Mouse (Mus musculus) liver, embryonic 12.5 days (tissue): ENCODE measurements at regions not wholly inside any gene's neighbourhood (a gene's known extent, or its start where the extent isn't known, plus 50 kb on each side); places are given as distances from the start of the nearest gene placed in this dataset.

Experiments
- ATAC-seq: fragments of 200-750 bp; cut with Nextera tagmentation; 2 replicates; pipeline ENCODE4 v1.8.0; 2017; ENCODE audit warnings: moderate number of reproducible peaks, mild to moderate bottlenecking, moderate library complexity
- H3K27ac ChIP-seq: fragments of 300-500 bp; sonication (generic); 2 replicates; pipeline ENCODE4 v1.5.1; 2016; ENCODE audit warnings: mild to moderate bottlenecking
- H3K27me3 ChIP-seq: fragments of 300-500 bp; sonication (generic); replicated peaks from 2 replicates; pipeline ENCODE4 v1.6.1; 2016; ENCODE audit warnings: mild to moderate bottlenecking, moderate library complexity
- H3K36me3 ChIP-seq: fragments of 300-500 bp; sonication (generic); 2 replicates; pipeline ENCODE4 v1.6.1; 2016; ENCODE audit warnings: mild to moderate bottlenecking, moderate library complexity
- H3K4me1 ChIP-seq: fragments of 300-500 bp; sonication (generic); 2 replicates; pipeline ENCODE4 v1.6.1; 2016
- H3K4me2 ChIP-seq: fragments of 300-500 bp; sonication (generic); 2 replicates; pipeline ENCODE4 v1.6.1; 2016; ENCODE audit warnings: mild to moderate bottlenecking, moderate library complexity
- H3K4me3 ChIP-seq: fragments of 300-500 bp; sonication (generic); 2 replicates; pipeline ENCODE4 v1.5.1; 2016; ENCODE audit warnings: mild to moderate bottlenecking, moderate library complexity
- H3K9ac ChIP-seq: fragments of 300-500 bp; sonication (generic); 2 replicates; pipeline ENCODE4 v1.6.1; 2016; ENCODE audit warnings: mild to moderate bottlenecking, moderate library complexity
- H3K9me3 ChIP-seq: fragments of 300-500 bp; sonication (generic); replicated peaks from 2 replicates; pipeline ENCODE4 v1.6.1; 2016; ENCODE audit warnings: mild to moderate bottlenecking, moderate library complexity
- WGBS: fragments of 180-500 bp; shearing (Covaris S2); methylation state at CpG from one replicate; pipeline ENCODE4 v1.1.7; 2016; ENCODE audit not compliant: insufficient replicate concordance; 5-methylcytosine and 5-hydroxymethylcytosine counted together

- ATAC-seq = 0 out of 2 replicates have a peak, but pooled peaks have one; percentile 24
- Histone ChIP-seq H3K4me1 (no peaks in the 10 kb centered on the region), H3K9me3 (no peaks in the 10 kb centered on the region), H3K4me3 (no peak overlapping the region), H3K27ac (no peak overlapping the region), H3K27me3 (no peaks in the 10 kb centered on the region), H3K36me3 (no peaks in the 10 kb centered on the region), H3K9ac (no peak overlapping the region), H3K4me2 (no peak overlapping the region)
- 37% methylated on average over 2 of the region's 2 CpGs for WGBS
Observed at GRCm38 (mm10) chr2:124920265-124920664, 147.7 kb upstream of the Slc24a5 start.

- no peaks in the 10 kb centered on the region for H3K4me1 ChIP-seq
- no peaks in the 10 kb centered on the region for H3K36me3 ChIP-seq
- H3K9ac ChIP-seq = no peak overlapping the region
- H3K27me3 ChIP-seq = no peaks in the 10 kb centered on the region
- ATAC-seq = no peak
- H3K27ac ChIP-seq = no peak overlapping the region
- no peak overlapping the region for H3K4me3 ChIP-seq
- H3K4me2 ChIP-seq = no peak overlapping the region
- WGBS = 78% methylated on average over 10 of the region's 10 CpGs
- H3K9me3 ChIP-seq = no peaks in the 10 kb centered on the region
Observed at GRCm38 (mm10) chr2:124927882-124928758, 139.8 kb upstream of the Slc24a5 start.

GRCm38 (mm10) chr2:124928759-124929113, 139.2 kb upstream of the Slc24a5 start:
- H3K4me2 ChIP-seq = no peak overlapping the region
- H3K4me3 ChIP-seq = no peak overlapping the region
- 61% methylated on average over 5 of the region's 5 CpGs for WGBS
- H3K27ac ChIP-seq = no peak overlapping the region
- no peak for ATAC-seq
- no peak overlapping the region for H3K9ac ChIP-seq
- H3K9me3 ChIP-seq = no peaks in the 10 kb centered on the region
- no peaks in the 10 kb centered on the region for H3K27me3 ChIP-seq
- no peaks in the 10 kb centered on the region for H3K36me3 ChIP-seq
- no peaks in the 10 kb centered on the region for H3K4me1 ChIP-seq

GRCm38 (mm10) chr2:124930719-124931118, 137.2 kb upstream of the Slc24a5 start:
- Histone ChIP-seq H3K4me2 (no peak overlapping the region), H3K9ac (no peak overlapping the region), H3K9me3 (no peaks in the 10 kb centered on the region), H3K36me3 (no peaks in the 10 kb centered on the region), H3K4me1 (no peaks in the 10 kb centered on the region), H3K4me3 (no peak overlapping the region), H3K27me3 (no peaks in the 10 kb centered on the region), H3K27ac (no peak overlapping the region)
- ATAC-seq = no peak
- WGBS = 62% methylated on average over 7 of the region's 7 CpGs

GRCm38 (mm10) chr2:124932566-124932965, 135.4 kb upstream of the Slc24a5 start:
- no peaks in the 10 kb centered on the region for H3K36me3 ChIP-seq
- 64% methylated on average over 6 of the region's 6 CpGs for WGBS
- ATAC-seq = no peak

GRCm38 (mm10) chr2:124933876-124934275, 134.0 kb upstream of the Slc24a5 start:
- H3K36me3 ChIP-seq = no peaks in the 10 kb centered on the region
- H3K27ac ChIP-seq = no peak overlapping the region
- no peaks in the 10 kb centered on the region for H3K9me3 ChIP-seq
- H3K27me3 ChIP-seq = no peaks in the 10 kb centered on the region
- H3K4me2 ChIP-seq = no peak overlapping the region
- WGBS = 68% methylated on average over 1 of the region's 1 CpGs
- no peak overlapping the region for H3K4me3 ChIP-seq
- H3K4me1 ChIP-seq = no peaks in the 10 kb centered on the region
- ATAC-seq = no peak
- H3K9ac ChIP-seq = no peak overlapping the region

More at GRCm38 (mm10) chr2:124932566-124932965, 135.4 kb upstream of the Slc24a5 start:
- Histone ChIP-seq H3K9ac (no peak overlapping the region), H3K4me1 (no peaks in the 10 kb centered on the region), H3K4me3 (no peak overlapping the region), H3K4me2 (no peak overlapping the region), H3K27ac (no peak overlapping the region), H3K9me3 (no peaks in the 10 kb centered on the region), H3K27me3 (no peaks in the 10 kb centered on the region)

GRCm38 (mm10) chr2:124948263-124948781, 119.6 kb upstream of the Slc24a5 start:
- no peaks in the 10 kb centered on the region for H3K27me3 ChIP-seq
- no peak overlapping the region for H3K4me2 ChIP-seq
- no peaks in the 10 kb centered on the region for H3K9me3 ChIP-seq
- 59% methylated on average over 2 of the region's 2 CpGs for WGBS
- no peaks in the 10 kb centered on the region for H3K36me3 ChIP-seq
- no peak overlapping the region for H3K9ac ChIP-seq
- no peak for ATAC-seq
- H3K27ac ChIP-seq = no peak overlapping the region
- H3K4me1 ChIP-seq = no peaks in the 10 kb centered on the region
- no peak overlapping the region for H3K4me3 ChIP-seq

GRCm38 (mm10) chr2:124948812-124949211, 119.1 kb upstream of the Slc24a5 start:
- ATAC-seq = no peak
- 55% methylated on average over 9 of the region's 9 CpGs for WGBS
- Histone ChIP-seq H3K4me3 (no peak overlapping the region), H3K4me1 (no peaks in the 10 kb centered on the region), H3K27me3 (no peaks in the 10 kb centered on the region), H3K9ac (no peak overlapping the region), H3K4me2 (no peak overlapping the region), H3K36me3 (no peaks in the 10 kb centered on the region), H3K9me3 (no peaks in the 10 kb centered on the region), H3K27ac (no peak overlapping the region)

- 57% methylated on average over 4 of the region's 4 CpGs for whole genome bisulfite sequencing
- no peak overlapping the region for H3K4me2 ChIP-seq
- H3K9ac ChIP-seq = no peak overlapping the region
- H3K27ac ChIP-seq = no peak overlapping the region
- H3K4me3 ChIP-seq = no peak overlapping the region
- no peaks in the 10 kb centered on the region for H3K9me3 ChIP-seq
- H3K36me3 ChIP-seq = no peaks in the 10 kb centered on the region
- no peaks in the 10 kb centered on the region for H3K27me3 ChIP-seq
- no peaks in the 10 kb centered on the region for H3K4me1 ChIP-seq
- no peak for ATAC-seq
Observed at GRCm38 (mm10) chr2:124952212-124952611, 115.7 kb upstream of the Slc24a5 start.

- no peak overlapping the region for H3K27ac ChIP-seq
- no peak for ATAC-seq
- H3K4me2 ChIP-seq = no peak overlapping the region
- no peak overlapping the region for H3K9ac ChIP-seq
- H3K27me3 ChIP-seq = no peaks in the 10 kb centered on the region
- no peaks in the 10 kb centered on the region for H3K9me3 ChIP-seq
- H3K4me3 ChIP-seq = no peak overlapping the region
- no peaks in the 10 kb centered on the region for H3K36me3 ChIP-seq
- H3K4me1 ChIP-seq = no peaks in the 10 kb centered on the region
- 54% methylated on average over 5 of the region's 5 CpGs for WGBS
Observed at GRCm38 (mm10) chr2:124953015-124953414, 114.9 kb upstream of the Slc24a5 start.

GRCm38 (mm10) chr2:124955843-124956242, 112.1 kb upstream of the Slc24a5 start:
- H3K4me3 ChIP-seq = no peak overlapping the region
- H3K27ac ChIP-seq = no peak overlapping the region
- H3K27me3 ChIP-seq = no peaks in the 10 kb centered on the region
- H3K4me2 ChIP-seq = no peak overlapping the region
- WGBS = 46% methylated on average over 7 of the region's 7 CpGs
- H3K9me3 ChIP-seq = no peaks in the 10 kb centered on the region
- H3K36me3 ChIP-seq = no peaks in the 10 kb centered on the region
- ATAC-seq = no peak
- H3K9ac ChIP-seq = no peak overlapping the region
- H3K4me1 ChIP-seq = no peaks in the 10 kb centered on the region

- no peak overlapping the region for H3K9ac ChIP-seq
- no peaks in the 10 kb centered on the region for H3K9me3 ChIP-seq
- H3K4me1 ChIP-seq = no peaks in the 10 kb centered on the region
- no peak overlapping the region for H3K4me2 ChIP-seq
- no peak for ATAC-seq
- H3K4me3 ChIP-seq = no peak overlapping the region
- H3K27me3 ChIP-seq = no peaks in the 10 kb centered on the region
- no peak overlapping the region for H3K27ac ChIP-seq
- 69% methylated on average over 5 of the region's 5 CpGs for WGBS
- no peaks in the 10 kb centered on the region for H3K36me3 ChIP-seq
Observed at GRCm38 (mm10) chr2:124959431-124959830, 108.5 kb upstream of the Slc24a5 start.
